Mouse (Mus musculus) gastrocnemius, postnatal 25 days (tissue): ENCODE data around the gene Cracr2b. TPM values are rescaled to one million over a fixed set of nuclear protein-coding genes. Genes with fewer than 3 reads are reported as not detected.

ENCODE experiments used
- DNase-seq: peaks from one replicate; pipeline ENCODE4 v3.0.0; 2022
- total RNA-seq, 2 experiments: library from RNA; stranded (reverse); gene quantifications; 1 replicate in 1 of 2; 2 replicates in 1 of 2; pipeline ENCODE4 v1.2.3; 2021

Gene Cracr2b
- total RNA-seq, 2 experiments from 2014 or later, result 3.9 to 7.0 TPM

DNA sequence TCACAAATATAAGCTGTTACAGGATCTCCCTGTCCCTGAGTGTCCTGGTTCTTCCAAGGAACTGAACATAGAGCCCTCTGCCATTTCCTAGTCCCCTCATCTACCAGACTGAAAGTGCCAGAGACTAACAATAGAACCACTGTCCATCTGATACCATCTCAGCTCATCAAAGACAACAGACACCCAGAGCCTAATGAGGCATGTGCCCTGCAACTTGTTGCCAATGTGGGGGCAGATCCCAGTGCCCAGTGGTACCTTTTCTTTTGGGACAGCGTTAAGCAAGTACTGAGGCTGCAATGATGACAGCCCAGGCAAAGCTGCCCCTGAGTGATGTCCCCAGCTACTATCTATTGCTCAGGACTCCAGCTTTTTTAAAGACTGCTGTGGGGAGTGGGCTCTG lies 25.3 kb downstream of the Cracr2b start:
- no peak for DNase-seq

DNA sequence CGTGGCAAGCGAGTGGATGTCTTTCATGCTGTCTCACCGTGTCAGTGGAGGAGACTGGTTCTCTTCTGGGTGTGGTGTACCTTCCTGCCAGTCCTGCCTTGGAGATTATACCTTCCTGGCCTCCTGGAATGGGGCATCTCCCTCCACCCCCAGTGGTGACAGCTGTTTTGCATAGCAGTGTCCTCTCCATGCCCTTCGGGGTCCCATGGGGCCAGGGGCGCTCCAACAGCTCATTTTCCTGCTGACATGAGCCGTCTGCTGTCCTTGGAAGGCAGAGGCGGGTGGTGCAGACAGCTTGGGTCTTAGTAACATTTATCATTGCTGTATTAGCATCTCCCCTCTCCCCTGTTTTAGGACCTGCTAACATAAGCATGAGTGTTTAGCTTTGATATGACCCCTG lies 26.2 kb downstream of the Cracr2b start:
- DNase-seq, result no peak

GRCm38 (mm10) chr7:141491151-141491550 lies 30.3 kb downstream of the Cracr2b start:
- no peak for DNase-seq

- no peak for DNase-seq
These were observed 31.8 kb downstream of the Cracr2b start for GRCm38 (mm10) chr7:141492738-141493137.

DNA sequence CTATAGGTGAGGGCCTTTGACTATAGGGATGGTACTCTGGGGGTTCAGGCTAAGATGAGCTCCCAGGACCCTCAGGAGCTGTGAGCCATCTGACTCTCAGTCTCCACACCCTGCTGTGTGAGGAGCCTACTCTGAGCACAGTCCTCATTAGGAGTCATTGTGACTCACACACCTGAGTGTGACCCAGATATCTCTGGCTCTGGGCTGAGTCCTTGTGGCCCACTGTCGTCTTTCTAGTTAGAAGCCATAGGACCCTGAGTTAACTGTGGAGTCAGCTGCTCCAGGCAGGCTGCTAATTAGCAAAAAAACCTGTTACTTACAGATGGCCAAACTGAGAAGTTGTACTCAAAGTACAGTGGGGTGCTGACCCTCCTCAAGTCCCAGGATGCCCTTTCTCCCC lies 32.8 kb downstream of the Cracr2b start:
- no peak for DNase-seq

- DNase-seq, result no peak
These were observed 34.5 kb downstream of the Cracr2b start for GRCm38 (mm10) chr7:141495379-141495778.

GRCm38 (mm10) chr7:141495940-141496339 lies 35.0 kb downstream of the Cracr2b start:
- no peak for DNase-seq

DNA sequence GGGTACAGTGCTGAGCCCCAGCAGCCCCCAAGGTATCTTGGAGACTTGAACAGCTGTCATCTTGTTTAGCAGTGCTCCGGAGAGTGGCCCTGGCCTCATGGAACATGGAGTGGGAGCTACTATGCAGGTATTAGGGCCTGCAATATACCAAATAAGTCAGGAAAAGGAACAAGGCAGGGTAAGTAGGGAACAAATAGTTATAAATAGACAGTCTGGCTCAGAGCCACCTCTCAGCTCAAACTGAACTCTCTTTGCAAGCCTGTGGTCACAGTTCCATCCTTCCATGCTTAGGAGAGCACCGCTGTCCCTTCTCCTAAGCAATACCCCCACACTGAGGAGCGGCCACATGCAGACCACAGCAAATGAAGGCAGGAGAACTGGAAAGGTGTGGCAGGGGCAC lies 36.7 kb downstream of the Cracr2b start:
- no peak for DNase-seq

- DNase-seq, result no peak
These were observed 41.1 kb downstream of the Cracr2b start for GRCm38 (mm10) chr7:141501820-141502555.

DNA sequence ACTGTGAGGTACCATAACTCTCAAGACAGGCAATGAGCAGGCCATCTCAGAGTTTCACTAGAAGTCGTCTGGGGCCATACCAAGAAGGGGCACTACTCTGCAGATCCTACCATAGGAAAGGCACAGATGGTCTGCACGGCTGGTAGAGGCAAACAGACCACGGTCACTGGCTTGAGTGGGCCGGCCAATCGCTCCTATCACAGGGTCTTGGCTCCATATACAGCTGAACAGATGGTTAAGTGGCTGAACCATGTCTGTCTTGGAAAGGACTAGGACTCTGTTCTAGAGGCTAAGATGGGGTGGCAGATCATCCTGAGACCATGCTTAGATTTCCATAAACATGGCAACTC lies 41.6 kb downstream of the Cracr2b start:
- no peak for DNase-seq

GRCm38 (mm10) chr7:141506278-141506677 lies 45.4 kb downstream of the Cracr2b start:
- no peak for DNase-seq

- DNase-seq, result no peak
These were observed 47.3 kb downstream of the Cracr2b start for GRCm38 (mm10) chr7:141508160-141508559.

GRCm38 (mm10) chr7:141510196-141510595 lies 49.3 kb downstream of the Cracr2b start:
- no peak for DNase-seq

GRCm38 (mm10) chr7:141510681-141511191 lies 49.8 kb downstream of the Cracr2b start:
- DNase-seq, result no peak

Other genes starting within 250 kb of the Cracr2b start
- gene Lmntd2, start 247.0 kb upstream of the Cracr2b start, total RNA-seq, result not detected
- gene Rassf7, start 245.2 kb upstream of the Cracr2b start, total RNA-seq, result 1 to 10 TPM in 1 of 2 experiments, under 1 TPM in 1; 0.38 to 1.1 TPM
- gene Phrf1, start 232.3 kb upstream of the Cracr2b start, total RNA-seq, result 10 to 100 TPM; 17.3 to 21.4 TPM
- 1 to 10 TPM; 1.1 to 1.2 TPM for gene Irf7, start 194.6 kb upstream of the Cracr2b start, total RNA-seq
- under 1 TPM; 0.16 to 0.28 TPM for gene Cdhr5, start 184.3 kb upstream of the Cracr2b start, total RNA-seq
- gene Sct, start 182.0 kb upstream of the Cracr2b start, total RNA-seq, result under 1 TPM in 1 of 2 experiments, not detected in 1; 0.56 TPM
- under 1 TPM in 1 of 2 experiments, not detected in 1; 0.23 TPM for gene Drd4, start 169.1 kb upstream of the Cracr2b start, total RNA-seq
- 10 to 100 TPM; 11.2 to 11.7 TPM for gene Deaf1, start 133.4 kb upstream of the Cracr2b start, total RNA-seq
- gene Tmem80, start 133.4 kb upstream of the Cracr2b start, total RNA-seq, result 10 to 100 TPM; 11.0 to 11.5 TPM
- gene Eps8l2, start 122.2 kb upstream of the Cracr2b start, total RNA-seq, result 1 to 10 TPM; 1.5 to 2.1 TPM
- gene Taldo1, start 68.9 kb upstream of the Cracr2b start, total RNA-seq, result 10 to 100 TPM; 78.9 to 91.3 TPM
- 1 to 10 TPM; 5.2 to 6.7 TPM for gene Gatd1, start 47.0 kb upstream of the Cracr2b start, total RNA-seq
- gene Cend1, start 31.6 kb upstream of the Cracr2b start, total RNA-seq, result under 1 TPM; 0.38 to 0.75 TPM
- 10 to 100 TPM; 17.1 to 32.9 TPM for gene Slc25a22, start 23.2 kb upstream of the Cracr2b start, total RNA-seq
- gene Pidd1, start 17.1 kb upstream of the Cracr2b start, total RNA-seq, result under 1 TPM; 0.18 to 0.75 TPM
- gene Rplp2, start 13.7 kb upstream of the Cracr2b start, total RNA-seq, result 100 to 1,000 TPM; 531 to 541 TPM
- gene Pnpla2, start 5.9 kb upstream of the Cracr2b start, total RNA-seq, result 100 to 1,000 TPM; 265 to 357 TPM
- gene Cd151, start 6.3 kb downstream of the Cracr2b start, total RNA-seq, result 10 to 100 TPM; 67.7 to 87.4 TPM
- gene Polr2l, start 14.0 kb downstream of the Cracr2b start, total RNA-seq, result 10 to 100 TPM; 55.2 to 56.0 TPM
- gene Tspan4, start 14.1 kb downstream of the Cracr2b start, total RNA-seq, result 10 to 100 TPM in 1 of 2 experiments, 1 to 10 TPM in 1; 5.6 to 16.5 TPM
- gene Chid1, start 78.8 kb downstream of the Cracr2b start, total RNA-seq, result 10 to 100 TPM; 14.5 to 18.4 TPM
- gene Ap2a2, start 101.1 kb downstream of the Cracr2b start, total RNA-seq, result 10 to 100 TPM; 42.9 to 45.5 TPM
- gene Muc6, start 194.2 kb downstream of the Cracr2b start, total RNA-seq, result not detected
- under 1 TPM in 1 of 2 experiments, not detected in 1; 0.10 TPM for gene Muc2, start 229.2 kb downstream of the Cracr2b start, total RNA-seq